Mouse (Mus musculus): ENCODE measurements around the gene Cul7. TPM values are rescaled to one million over a fixed set of nuclear protein-coding genes. Genes with fewer than 3 reads are reported as not detected.
A peak's percentile ranks its signal among the peaks of the same experiment; 100 is the strongest.

Gene Cul7
- polyA plus RNA-seq, 1 experiment from 2014 or later, result 10.9 TPM

DNA sequence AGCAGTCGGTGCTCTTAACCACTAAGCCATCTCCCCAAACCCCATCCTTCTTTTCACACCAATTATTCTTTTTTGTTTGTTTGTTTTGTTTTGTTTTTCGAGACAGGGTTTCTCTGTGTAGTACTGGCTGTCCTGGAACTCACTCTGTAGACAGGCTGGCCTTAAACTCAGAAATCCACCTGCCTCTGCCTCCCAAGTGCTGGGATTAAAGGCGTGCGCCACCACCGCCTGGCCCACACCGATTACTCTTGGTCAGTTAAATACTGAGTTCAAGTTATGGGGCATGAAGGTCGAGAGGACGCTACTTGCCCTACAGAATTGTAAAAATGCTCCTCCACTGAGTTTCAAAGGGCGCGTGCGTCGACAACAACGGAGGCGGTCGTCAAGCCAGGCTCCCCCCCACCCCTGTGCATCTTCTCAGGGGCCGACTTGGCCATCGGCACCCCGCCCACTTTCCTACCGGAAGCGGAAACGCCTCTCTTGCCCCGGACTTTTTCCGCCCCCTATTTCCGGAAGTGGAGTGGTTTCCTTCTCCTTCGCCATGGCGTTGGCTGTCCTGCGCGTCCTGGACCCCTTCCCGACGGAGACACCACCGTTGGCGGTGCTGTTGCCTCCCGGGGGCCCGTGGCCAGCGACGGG is 60.9 kb downstream of the Cul7 start, which contains the start of gene Pex6:
TSS of gene Pex6 (plus strand) at position 505 of the 639 bp plus-strand sequence.
- Histone ChIP-seq H3K27me3 (no peaks in the 10 kb centered on the region), H3K27ac (peak within 1 kb of the TSS; percentile 82), H3K4me1 (replicated peaks) (peaks cover 34% of the 10 kb centered on the region), H3K9me3 (replicated peaks) (no peaks in the 10 kb centered on the region), H3K4me3 (replicated peaks) (peak within 1 kb of the TSS; percentile 99), H3K4me2 (peak within 1 kb of the TSS; percentile 87), H3K9ac (peak within 1 kb of the TSS; percentile 97), H3K36me3 (peaks cover 25% of the 10 kb centered on the region)
- ATAC-seq (ENCODE audit: low read depth) (peak; percentile 87), DNase-seq (peak; percentile 82)
- 7% methylated on average over 36 of the region's 36 CpGs for WGBS (ENCODE audit: insufficient replicate concordance)

DNA sequence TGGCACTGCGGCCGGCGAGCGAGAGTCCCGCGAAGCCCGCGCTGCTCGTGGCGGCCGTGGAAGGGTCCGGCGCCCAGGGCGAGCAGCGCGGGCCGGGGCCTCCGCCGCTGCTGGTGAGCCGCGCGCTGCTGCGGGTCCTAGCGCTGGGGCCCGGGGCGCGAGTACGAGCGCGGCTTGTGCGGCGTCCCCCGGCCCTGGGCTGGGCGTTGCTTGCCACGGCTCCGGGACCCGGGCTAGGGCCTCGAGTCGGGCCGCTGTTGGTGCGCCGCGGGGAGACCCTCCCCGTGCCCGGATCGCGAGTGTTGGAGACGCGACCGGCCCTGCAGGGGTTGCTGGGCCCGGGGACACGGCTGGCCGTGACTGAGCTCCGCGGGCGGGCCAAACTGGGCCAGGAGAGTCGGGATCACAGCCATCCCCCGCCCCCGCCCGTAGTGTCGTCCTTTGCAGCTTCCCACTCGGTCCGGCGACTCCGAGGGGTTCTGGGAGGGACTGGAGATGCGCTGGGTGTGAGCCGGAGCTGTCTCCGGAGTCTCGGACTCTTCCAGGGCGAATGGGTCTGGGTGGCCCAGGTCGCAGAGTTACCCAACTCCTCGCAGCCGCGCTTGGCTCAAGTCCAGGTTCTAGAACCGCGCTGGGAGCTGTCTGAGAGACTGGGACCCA is 61.6 kb downstream of the Cul7 start:
- Histone ChIP-seq H3K27ac (peak overlapping the region; percentile 82), H3K9me3 (replicated peaks) (no peaks in the 10 kb centered on the region), H3K4me3 (replicated peaks) (peak overlapping the region; percentile 99), H3K4me1 (replicated peaks) (peaks cover 29% of the 10 kb centered on the region), H3K4me2 (peak overlapping the region; percentile 87), H3K27me3 (no peaks in the 10 kb centered on the region), H3K36me3 (peaks cover 31% of the 10 kb centered on the region), H3K9ac (peak overlapping the region; percentile 97)
- WGBS (ENCODE audit: insufficient replicate concordance), result under 1% methylated on average over 66 of the region's 76 CpGs
- peak; percentile 18 for DNase-seq
- peak; percentile 69 for ATAC-seq (ENCODE audit: low read depth)

GRCm38 (mm10) chr17:46712442-46712841 is 62.3 kb downstream of the Cul7 start:
- H3K9me3 ChIP-seq (replicated peaks), result no peaks in the 10 kb centered on the region
- H3K4me3 ChIP-seq (replicated peaks), result peak overlapping the region; percentile 99
- ATAC-seq (ENCODE audit: low read depth), result no peak
- H3K4me2 ChIP-seq, result peak overlapping the region; percentile 87
- H3K27ac ChIP-seq, result peak overlapping the region; percentile 82; the same call in 1 of the 2 replicates
- no peak for DNase-seq
- peak overlapping the region; percentile 97 for H3K9ac ChIP-seq
- whole genome bisulfite sequencing (ENCODE audit: insufficient replicate concordance), result 20% methylated on average over 7 of the region's 7 CpGs
- H3K4me1 ChIP-seq (replicated peaks), result peaks cover 29% of the 10 kb centered on the region
- H3K36me3 ChIP-seq, result peaks cover 35% of the 10 kb centered on the region
- H3K27me3 ChIP-seq, result no peaks in the 10 kb centered on the region

DNA sequence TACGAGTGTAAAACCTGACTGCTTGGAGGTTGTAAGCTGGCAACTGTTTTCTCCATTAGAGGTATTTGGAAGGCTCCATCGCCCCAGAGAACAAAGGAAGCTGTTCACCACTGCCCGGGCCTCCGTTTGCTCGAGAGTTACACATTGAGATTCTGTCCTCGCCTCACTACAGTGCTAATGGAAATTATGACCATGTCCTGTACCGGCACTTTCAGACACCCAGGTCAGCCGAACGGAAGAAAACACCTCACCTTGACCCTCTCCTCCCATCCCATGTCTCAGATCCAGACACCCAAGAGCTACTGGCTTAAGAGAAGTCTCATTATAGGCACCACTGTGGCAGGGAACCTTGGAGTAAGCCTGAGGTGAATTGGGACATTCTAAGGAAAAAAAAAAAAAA is 63.7 kb downstream of the Cul7 start:
- DNase-seq, result no peak
- H3K27ac ChIP-seq, result no peak overlapping the region
- H3K9ac ChIP-seq, result no peak overlapping the region
- peak overlapping the region; percentile 99; the same call in 1 of the 2 replicates for H3K4me3 ChIP-seq (replicated peaks)
- peaks cover 29% of the 10 kb centered on the region for H3K4me1 ChIP-seq (replicated peaks)
- ATAC-seq (ENCODE audit: low read depth), result no peak
- H3K27me3 ChIP-seq, result no peaks in the 10 kb centered on the region
- WGBS (ENCODE audit: insufficient replicate concordance), result 86% methylated on average over 9 of the region's 9 CpGs
- H3K36me3 ChIP-seq, result peaks cover 35% of the 10 kb centered on the region
- H3K4me2 ChIP-seq, result peak overlapping the region; percentile 87; the same call in 1 of the 2 replicates
- no peaks in the 10 kb centered on the region for H3K9me3 ChIP-seq (replicated peaks)

Other genes starting within 250 kb of the Cul7 start
- not detected in 2 replicates for gene Crip3, start 221.4 kb upstream of the Cul7 start, polyA plus RNA-seq (2015; fragmentation: Nextera tagmentation; extraction: Ambion mirVana)
- gene Slc22a7, start 211.9 kb upstream of the Cul7 start, polyA plus RNA-seq (2015; fragmentation: Nextera tagmentation; extraction: Ambion mirVana), result not detected in 2 replicates
- gene Ttbk1, start 162.7 kb upstream of the Cul7 start, polyA plus RNA-seq (2015; fragmentation: Nextera tagmentation; extraction: Ambion mirVana), result 0.02 TPM in 2 replicates
- gene Dnph1, start 153.6 kb upstream of the Cul7 start, polyA plus RNA-seq (2015; fragmentation: Nextera tagmentation; extraction: Ambion mirVana), result 34.6 and 35.1 TPM in 2 replicates
- 0.44 and 0.84 TPM in 2 replicates for gene Cul9, start 103.9 kb upstream of the Cul7 start, polyA plus RNA-seq (2015; fragmentation: Nextera tagmentation; extraction: Ambion mirVana)
- gene Srf, start 94.2 kb upstream of the Cul7 start, polyA plus RNA-seq (2015; fragmentation: Nextera tagmentation; extraction: Ambion mirVana), result 2.9 and 3.2 TPM in 2 replicates
- gene Ptk7, start 20.8 kb upstream of the Cul7 start, polyA plus RNA-seq (2015; fragmentation: Nextera tagmentation; extraction: Ambion mirVana), result 8.0 and 9.1 TPM in 2 replicates
- 5.8 TPM in 2 replicates for gene Klc4, start 4.3 kb upstream of the Cul7 start, polyA plus RNA-seq (2015; fragmentation: Nextera tagmentation; extraction: Ambion mirVana)
- gene Mrpl2, start 4.1 kb upstream of the Cul7 start, polyA plus RNA-seq (2015; fragmentation: Nextera tagmentation; extraction: Ambion mirVana), result 91.5 and 97.5 TPM in 2 replicates
- 31.7 and 31.9 TPM in 2 replicates for gene Rrp36, start 24.0 kb downstream of the Cul7 start, polyA plus RNA-seq (2015; fragmentation: Nextera tagmentation; extraction: Ambion mirVana)
- 65.2 and 67.8 TPM in 2 replicates for gene Mea1, start 28.5 kb downstream of the Cul7 start, polyA plus RNA-seq (2015; fragmentation: Nextera tagmentation; extraction: Ambion mirVana)
- 73.1 and 75.6 TPM in 2 replicates for gene Klhdc3, start 30.6 kb downstream of the Cul7 start, polyA plus RNA-seq (2015; fragmentation: Nextera tagmentation; extraction: Ambion mirVana)
- 31.2 and 36.0 TPM in 2 replicates for gene Ppp2r5d, start 54.8 kb downstream of the Cul7 start, polyA plus RNA-seq (2015; fragmentation: Nextera tagmentation; extraction: Ambion mirVana)
- 8.5 and 9.4 TPM in 2 replicates for gene Pex6, start 61.1 kb downstream of the Cul7 start, polyA plus RNA-seq (2015; fragmentation: Nextera tagmentation; extraction: Ambion mirVana)
- 11.0 and 11.7 TPM in 2 replicates for gene Gnmt, start 78.8 kb downstream of the Cul7 start, polyA plus RNA-seq (2015; fragmentation: Nextera tagmentation; extraction: Ambion mirVana)
- gene Cnpy3, start 101.9 kb downstream of the Cul7 start, polyA plus RNA-seq (2015; fragmentation: Nextera tagmentation; extraction: Ambion mirVana), result 30.2 and 30.9 TPM in 2 replicates
- gene Ptcra, start 113.4 kb downstream of the Cul7 start, polyA plus RNA-seq (2015; fragmentation: Nextera tagmentation; extraction: Ambion mirVana), result 0.30 and 0.32 TPM in 2 replicates
- gene 2310039H08Rik, start 122.3 kb downstream of the Cul7 start, polyA plus RNA-seq (2015; fragmentation: Nextera tagmentation; extraction: Ambion mirVana), result 44.5 and 51.4 TPM in 2 replicates
- gene Rpl7l1, start 132.3 kb downstream of the Cul7 start, polyA plus RNA-seq (2015; fragmentation: Nextera tagmentation; extraction: Ambion mirVana), result 108 and 131 TPM in 2 replicates
- 2.6 and 3.6 TPM in 2 replicates for gene Bicral, start 208.1 kb downstream of the Cul7 start, polyA plus RNA-seq (2015; fragmentation: Nextera tagmentation; extraction: Ambion mirVana)
- gene Tbcc, start 240.3 kb downstream of the Cul7 start, polyA plus RNA-seq (2015; fragmentation: Nextera tagmentation; extraction: Ambion mirVana), result 22.4 and 24.9 TPM in 2 replicates